Mouse (Mus musculus): ENCODE results near the gene Nmnat2.
A peak's percentile ranks its signal among the peaks of the same experiment; 100 is the strongest.

Gene Nmnat2

GRCm38 (mm10) chr1:153021034-153021638 lies 66.3 kb downstream of the Nmnat2 start:
- no peak for DNase-seq (ENCODE audit: low spot score)

DNA sequence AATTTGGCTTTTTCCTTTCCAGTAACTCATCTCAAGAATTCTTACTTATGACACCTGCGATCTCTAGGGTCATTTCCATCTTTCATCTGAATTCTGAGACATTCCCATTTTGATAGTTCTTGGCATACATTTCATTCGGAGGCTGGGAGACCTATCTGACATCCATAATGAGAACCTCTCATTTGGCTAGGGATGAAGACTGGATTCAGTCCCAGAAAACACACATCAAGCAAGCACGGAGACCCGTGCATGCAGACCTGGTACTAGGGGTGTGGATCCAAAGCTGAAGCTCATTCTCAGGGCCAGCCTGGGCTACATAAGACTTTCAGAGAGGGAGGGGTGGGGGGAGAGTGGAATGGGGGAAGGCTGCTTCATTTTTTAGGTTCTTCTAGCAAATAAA lies 68.2 kb downstream of the Nmnat2 start:
- DNase-seq (ENCODE audit: low spot score): no peak

DNA sequence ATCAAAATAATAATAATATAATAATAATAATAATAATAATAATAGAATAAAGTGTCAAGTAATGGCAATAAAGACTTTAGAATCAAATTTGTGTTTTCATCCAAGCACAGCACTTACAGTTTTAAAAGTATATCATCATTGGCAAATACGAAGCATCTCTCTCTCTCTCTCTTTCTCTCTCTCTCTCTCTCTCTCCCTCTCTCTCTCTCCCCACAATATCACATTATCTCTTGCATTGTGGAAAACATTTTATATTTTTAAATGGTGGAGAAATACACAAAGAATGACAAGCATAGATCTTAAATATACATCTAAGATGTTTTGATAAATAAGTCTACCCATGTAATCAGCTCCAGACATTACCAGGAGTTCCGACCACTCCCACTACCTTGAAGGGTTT lies 69.1 kb downstream of the Nmnat2 start:
- no peak for DNase-seq (ENCODE audit: low spot score)

DNA sequence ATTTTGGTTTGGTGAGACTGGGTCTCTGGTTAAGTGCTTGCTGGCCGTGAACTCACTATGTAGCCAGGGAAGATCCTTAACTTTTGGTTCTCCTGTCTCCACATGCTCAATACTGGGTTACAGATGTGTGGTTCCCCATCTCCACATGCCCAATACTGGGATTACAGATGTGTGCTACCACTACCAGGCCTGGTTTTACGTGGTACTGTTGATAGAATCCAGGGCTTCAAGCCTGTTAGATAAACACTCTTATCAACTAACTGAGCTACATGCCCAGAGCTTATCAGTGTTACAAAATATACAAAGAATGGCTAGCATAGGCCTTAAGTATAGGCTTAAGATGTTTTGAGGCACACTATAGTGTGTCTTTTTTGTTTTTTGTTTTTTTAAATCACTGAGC lies 69.7 kb downstream of the Nmnat2 start:
- no peak for DNase-seq (ENCODE audit: low spot score)

DNA sequence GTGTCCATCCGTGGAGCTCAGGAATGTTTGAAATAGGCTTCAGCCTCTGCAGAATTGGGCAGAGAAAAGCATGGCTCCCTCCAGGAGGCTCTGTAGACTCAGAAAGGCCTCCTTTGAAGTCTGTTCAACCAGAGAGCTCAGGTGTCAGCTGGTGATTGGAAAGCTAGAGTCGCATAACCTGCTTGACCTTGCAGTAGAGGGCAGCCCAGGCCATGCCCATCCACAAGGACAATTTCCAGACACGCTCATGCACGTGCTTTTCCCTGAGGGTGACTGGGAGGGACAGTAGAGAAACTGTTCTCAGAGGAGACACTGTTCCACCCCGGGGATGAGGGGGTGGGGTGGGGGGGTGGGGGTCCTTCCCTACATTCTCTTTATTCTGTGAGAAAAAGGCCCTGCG lies 76.6 kb downstream of the Nmnat2 start:
- DNase-seq (ENCODE audit: low spot score): no peak

DNA sequence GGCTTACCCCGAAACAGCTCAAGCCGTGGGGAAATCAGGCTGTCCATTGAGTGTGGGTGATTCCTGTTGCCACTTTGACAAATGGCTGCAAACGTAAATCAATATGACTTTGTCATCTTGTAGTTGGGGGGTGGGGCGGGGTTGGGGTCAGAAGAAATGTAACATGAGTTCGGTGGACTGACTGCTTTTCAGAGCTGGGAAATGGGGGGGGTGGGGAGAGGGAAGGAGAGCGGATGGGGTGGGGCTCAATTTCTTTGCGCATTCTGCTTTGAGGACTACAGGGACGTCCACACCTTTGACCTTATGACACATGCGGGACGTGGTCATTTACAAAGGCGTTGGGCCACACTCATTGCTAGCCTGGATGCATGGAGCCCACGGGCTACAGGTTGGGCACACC lies 77.2 kb downstream of the Nmnat2 start:
- no peak for DNase-seq (ENCODE audit: low spot score)

- DNase-seq (ENCODE audit: low spot score): no peak
Measured at GRCm38 (mm10) chr1:153033145-153033908, 78.5 kb downstream of the Nmnat2 start.

DNA sequence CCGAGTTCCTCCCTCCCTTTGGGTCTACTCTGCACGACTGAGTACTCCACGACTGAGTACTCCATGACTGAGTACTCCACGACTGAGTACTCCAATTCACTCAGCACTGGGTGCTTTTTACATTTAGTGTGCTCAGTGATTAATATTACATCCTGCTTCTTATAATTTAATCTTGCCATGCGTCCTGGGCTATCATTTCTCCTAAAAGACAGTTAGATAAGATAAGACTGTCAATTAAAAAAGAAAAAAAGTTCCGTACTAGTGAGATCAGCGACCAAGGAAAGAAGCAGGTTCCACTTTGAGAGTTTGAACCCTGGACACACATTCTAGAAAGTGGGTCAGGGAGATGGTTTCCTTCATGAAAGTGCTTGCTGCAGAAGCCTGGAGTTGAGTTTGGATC lies 79.3 kb downstream of the Nmnat2 start:
- DNase-seq (ENCODE audit: low spot score): no peak

DNA sequence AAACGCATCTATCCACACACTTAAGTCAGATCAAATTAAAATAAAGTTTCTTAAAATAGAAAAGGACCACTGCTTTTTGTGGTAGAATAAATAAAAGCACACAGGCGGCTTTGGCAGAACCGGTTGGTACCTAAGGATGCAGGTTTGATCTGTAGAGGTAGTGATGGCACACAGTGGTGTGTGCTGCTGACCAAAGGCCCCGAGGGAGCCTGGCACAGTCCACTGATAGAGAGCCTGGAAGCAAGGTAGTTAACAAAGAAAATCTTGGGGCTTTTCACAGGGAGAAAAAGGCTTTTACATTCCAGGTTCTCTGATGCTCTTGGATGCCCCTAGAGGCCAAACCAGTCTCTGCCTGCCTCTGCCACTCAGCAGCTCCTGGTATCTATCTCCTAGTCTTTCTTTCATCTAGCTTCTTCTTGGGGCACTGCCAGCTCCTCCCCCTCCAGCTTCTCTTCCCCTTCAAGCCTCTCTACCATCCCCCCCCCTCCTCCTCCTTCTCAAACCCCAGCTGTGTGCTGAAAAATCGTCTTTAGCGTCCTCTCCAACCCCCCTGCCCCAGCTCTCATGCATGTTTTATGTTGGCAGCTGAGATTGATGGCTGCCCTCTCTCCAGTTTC lies 80.6 kb downstream of the Nmnat2 start:
- peak; percentile 58 for DNase-seq (ENCODE audit: low spot score)

- DNase-seq (ENCODE audit: low spot score): no peak
Measured at GRCm38 (mm10) chr1:153037353-153038345, 82.9 kb downstream of the Nmnat2 start.

DNA sequence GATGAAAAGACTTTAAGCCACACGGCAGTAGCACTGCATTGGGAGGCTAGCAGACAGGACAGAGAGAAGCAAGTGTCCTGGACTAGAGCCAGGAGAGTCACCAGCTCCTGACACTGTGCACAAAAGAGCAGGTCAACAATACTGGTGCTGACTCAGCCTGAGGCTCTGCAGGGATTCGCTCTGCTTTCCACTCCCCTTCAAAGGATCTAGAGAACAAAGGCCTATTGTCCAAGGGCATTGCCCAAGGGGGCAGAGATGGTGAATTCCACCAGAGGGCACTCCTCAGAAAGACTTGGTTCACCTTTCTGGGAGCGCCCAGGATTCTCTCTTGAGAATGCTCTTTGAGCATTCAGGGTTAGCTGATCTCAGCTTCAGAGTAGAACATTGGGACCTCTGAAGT lies 85.3 kb downstream of the Nmnat2 start:
- DNase-seq (ENCODE audit: low spot score): no peak

DNA sequence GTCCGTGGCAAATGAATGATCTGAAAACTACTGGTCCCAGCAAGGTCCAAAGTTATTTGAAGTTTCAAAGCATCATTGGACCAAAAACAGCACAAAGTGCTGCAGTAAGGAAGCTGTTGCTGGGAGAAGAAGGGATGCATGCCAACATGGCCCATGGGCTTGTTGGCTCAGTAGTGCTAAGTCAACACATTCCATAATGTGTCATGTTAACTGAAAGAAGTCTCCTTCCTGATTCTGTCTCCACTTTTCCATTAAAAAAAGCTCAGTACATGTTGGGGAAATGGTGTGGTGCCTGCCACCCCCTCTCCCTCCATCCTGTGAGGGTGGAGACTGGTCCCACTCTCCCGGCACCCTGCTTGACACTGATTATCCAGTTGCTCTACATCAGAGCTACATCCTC lies 86.3 kb downstream of the Nmnat2 start:
- no peak for DNase-seq (ENCODE audit: low spot score)

DNA sequence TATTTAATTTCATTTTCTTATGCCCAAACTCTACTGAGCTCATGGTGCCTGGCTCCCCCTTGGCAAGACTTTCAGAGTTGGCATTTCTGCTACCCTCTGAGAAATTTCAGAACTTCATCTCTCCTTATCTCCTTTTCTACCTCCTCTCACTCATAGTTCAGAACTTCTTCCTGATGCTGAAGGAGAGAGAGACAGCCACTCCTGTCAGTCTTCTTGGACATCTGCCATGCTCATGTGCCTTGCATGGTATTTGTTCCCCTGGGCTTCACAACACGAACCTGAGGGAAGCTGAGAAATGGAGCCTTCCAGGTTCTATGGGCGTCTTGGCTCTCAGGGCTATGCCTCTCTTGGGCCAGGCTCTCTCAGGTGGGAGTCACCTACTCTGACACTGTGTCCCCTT lies 87.5 kb downstream of the Nmnat2 start:
- DNase-seq (ENCODE audit: low spot score): no peak

DNA sequence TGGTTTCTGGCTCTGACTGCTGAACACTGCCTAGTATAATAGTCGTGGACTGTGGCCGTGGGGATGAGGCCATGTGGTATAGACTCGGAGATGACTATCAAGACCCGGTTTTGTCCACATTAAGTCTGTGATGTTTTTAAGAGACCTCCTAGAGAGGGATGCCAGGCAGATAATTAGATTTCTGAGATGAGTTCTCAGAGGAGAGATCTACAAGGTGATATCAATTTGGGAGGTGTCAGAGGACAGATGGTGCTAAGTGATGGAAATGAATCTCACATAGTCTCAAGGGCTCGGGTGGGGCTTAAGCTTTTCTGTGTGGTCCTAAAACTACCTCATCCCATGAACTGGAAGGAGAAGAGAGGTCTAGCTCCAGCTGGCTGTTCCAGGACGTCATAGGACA lies 88.5 kb downstream of the Nmnat2 start:
- no peak for DNase-seq (ENCODE audit: low spot score)

- DNase-seq (ENCODE audit: low spot score): no peak
Measured at GRCm38 (mm10) chr1:153045368-153045767, 90.6 kb downstream of the Nmnat2 start.

DNA sequence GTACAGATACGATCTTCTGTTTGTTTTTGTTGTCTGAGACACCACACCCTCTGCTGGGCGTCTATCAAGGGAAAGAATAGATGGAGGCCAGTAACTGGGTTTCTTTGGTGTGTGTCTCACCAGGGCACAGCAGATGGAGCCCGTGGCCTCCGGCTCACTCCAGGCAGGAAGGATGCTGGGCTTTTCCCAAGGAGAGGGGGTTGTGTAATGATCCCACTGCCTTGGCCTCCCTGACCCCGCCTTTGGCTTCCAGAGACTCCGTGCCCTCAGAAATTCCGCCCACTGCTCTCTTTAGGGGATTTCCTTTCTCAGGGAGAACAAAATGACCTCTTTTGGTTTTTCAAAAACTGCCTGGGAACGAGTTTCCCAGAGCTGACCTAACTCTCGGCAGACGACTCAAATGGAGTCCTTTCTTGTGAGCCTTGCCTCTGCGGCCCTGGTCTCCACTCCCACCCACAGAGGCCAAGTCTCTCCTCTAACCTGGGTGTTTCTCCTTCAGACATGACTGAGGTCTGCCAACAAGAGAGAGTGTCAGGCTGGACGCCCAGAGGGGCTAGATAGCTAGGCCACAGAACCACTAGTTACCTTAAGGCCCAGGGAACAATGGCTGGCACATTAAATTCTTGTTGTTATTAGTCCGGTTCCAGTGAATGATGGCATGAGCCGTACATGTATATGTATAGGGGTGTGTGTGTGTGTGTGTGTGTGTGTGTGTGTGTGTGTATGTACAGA lies 93.5 kb downstream of the Nmnat2 start:
- DNase-seq (ENCODE audit: low spot score): peak; percentile 41

- no peak for DNase-seq (ENCODE audit: low spot score)
Measured at GRCm38 (mm10) chr1:153049451-153049850, 94.7 kb downstream of the Nmnat2 start.

DNA sequence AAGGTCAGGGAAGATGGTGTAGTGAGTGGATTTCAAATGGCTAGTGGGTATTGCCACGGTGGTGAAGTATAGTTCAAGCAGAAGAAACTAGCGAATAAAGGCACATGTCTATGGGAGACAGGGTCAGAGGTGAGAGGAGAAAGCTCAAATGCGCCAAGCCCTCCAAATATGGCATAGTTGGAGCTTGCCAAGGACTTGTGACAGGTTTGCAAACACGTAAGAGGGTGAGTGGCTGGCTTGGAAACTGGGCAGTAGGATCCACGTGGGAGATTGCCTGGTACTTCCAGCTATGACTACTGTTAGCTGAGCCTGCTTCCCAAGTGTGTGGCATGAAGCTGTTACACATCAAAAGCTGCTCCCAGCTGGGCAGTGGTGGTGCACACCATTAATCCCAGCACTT lies 96.7 kb downstream of the Nmnat2 start:
- no peak for DNase-seq (ENCODE audit: low spot score)

GRCm38 (mm10) chr1:153053619-153054018 lies 98.8 kb downstream of the Nmnat2 start:
- no peak for DNase-seq (ENCODE audit: low spot score)

- no peak for DNase-seq (ENCODE audit: low spot score)
Measured at GRCm38 (mm10) chr1:153054112-153054821, 99.5 kb downstream of the Nmnat2 start.

DNA sequence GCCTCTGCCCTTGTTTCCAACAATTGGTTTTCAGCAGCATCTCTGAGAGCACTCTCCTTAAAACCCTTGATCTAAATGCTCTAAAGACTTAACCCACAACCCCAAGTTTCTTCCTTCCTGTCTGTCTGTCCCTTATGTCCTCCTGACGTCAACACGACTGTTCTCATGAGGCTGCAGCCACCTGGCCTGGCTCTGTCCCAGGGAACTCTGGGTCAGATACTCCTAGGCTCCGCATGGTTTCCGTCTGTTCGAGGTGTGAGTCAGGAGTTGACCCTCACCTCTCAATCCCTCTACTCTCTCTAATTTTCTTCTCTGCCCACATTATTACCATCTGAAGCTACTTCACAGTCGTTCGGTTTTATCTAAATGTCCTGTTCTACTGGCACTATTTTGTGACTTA lies 103.5 kb downstream of the Nmnat2 start:
- DNase-seq (ENCODE audit: low spot score): no peak
